Mouse (Mus musculus) thymus, postnatal 14 days (tissue): ENCODE measurements around the gene Mlycd.

Experiments
- DNase-seq: peaks from one replicate; pipeline ENCODE4 v3.0.0; 2021

Gene Mlycd

GRCm38 (mm10) chr8:119404648-119405047 is 10.0 kb downstream of the Mlycd start:
- DNase-seq: no peak

GRCm38 (mm10) chr8:119408311-119408710 is 13.6 kb downstream of the Mlycd start:
- no peak for DNase-seq

GRCm38 (mm10) chr8:119412037-119412734 is 17.5 kb downstream of the Mlycd start:
- DNase-seq: no peak

GRCm38 (mm10) chr8:119412735-119413498 is 18.2 kb downstream of the Mlycd start:
- peak; percentile 85 for DNase-seq

- no peak for DNase-seq
Observed at GRCm38 (mm10) chr8:119413605-119414004, 18.9 kb downstream of the Mlycd start.

- no peak for DNase-seq
Observed at GRCm38 (mm10) chr8:119420318-119420717, 25.6 kb downstream of the Mlycd start.

- no peak for DNase-seq
Observed at GRCm38 (mm10) chr8:119421603-119422122, 27.0 kb downstream of the Mlycd start.

- peak; percentile 46 for DNase-seq
Observed at GRCm38 (mm10) chr8:119422123-119422711, 27.5 kb downstream of the Mlycd start.

- DNase-seq: peak; percentile 92
Observed at GRCm38 (mm10) chr8:119423631-119424141, 29.0 kb downstream of the Mlycd start.

GRCm38 (mm10) chr8:119424199-119424733 is 29.6 kb downstream of the Mlycd start:
- DNase-seq: peak; percentile 59

- DNase-seq: peak; percentile 64
Observed at GRCm38 (mm10) chr8:119424740-119425139, 30.1 kb downstream of the Mlycd start.

- peak; percentile 70 for DNase-seq
Observed at GRCm38 (mm10) chr8:119425533-119425932, 30.9 kb downstream of the Mlycd start.

- no peak for DNase-seq
Observed at GRCm38 (mm10) chr8:119426069-119426735, 31.5 kb downstream of the Mlycd start.

GRCm38 (mm10) chr8:119427634-119428349 is 33.1 kb downstream of the Mlycd start:
- DNase-seq: no peak

GRCm38 (mm10) chr8:119428350-119428740 is 33.7 kb downstream of the Mlycd start:
- DNase-seq: no peak

- DNase-seq: no peak
Observed at GRCm38 (mm10) chr8:119428766-119429327, 34.2 kb downstream of the Mlycd start.

- no peak for DNase-seq
Observed at GRCm38 (mm10) chr8:119429552-119429951, 34.9 kb downstream of the Mlycd start.

GRCm38 (mm10) chr8:119430250-119430649 is 35.6 kb downstream of the Mlycd start:
- DNase-seq: no peak

- no peak for DNase-seq
Observed at GRCm38 (mm10) chr8:119430690-119431089, 36.0 kb downstream of the Mlycd start.

GRCm38 (mm10) chr8:119432372-119432771 is 37.7 kb downstream of the Mlycd start:
- no peak for DNase-seq

GRCm38 (mm10) chr8:119433582-119434174 is 39.0 kb downstream of the Mlycd start, which contains the start of gene Osgin1:
Gene Osgin1, plus strand, starts transcription at chr8:119434124.
- DNase-seq: no peak
